Mouse (Mus musculus) kidney, embryonic 14.5 days (tissue): ENCODE measurements around the gene Ubr4. TPM values are rescaled to one million over a fixed set of nuclear protein-coding genes. Genes with fewer than 3 reads are reported as not detected.
"Not testable (repeated sequence)": the region's sequence is repeated elsewhere in the genome, so short reads cannot be mapped to it uniquely, and the experiment has no call there.

Experiments used
- ATAC-seq: fragments of 200-750 bp; cut with Nextera tagmentation; 2 replicates; pipeline ENCODE4 v1.8.0; 2017; ENCODE audit warnings: moderate number of reproducible peaks, mild to moderate bottlenecking, moderate TSS enrichment, moderate library complexity; ENCODE audit not compliant: low FRiP score, low TSS enrichment
- H3K27ac ChIP-seq: fragments of 300-500 bp; sonication (generic); 2 replicates; pipeline ENCODE4 v1.5.1; 2014; ENCODE audit warnings: low read depth, mild to moderate bottlenecking, low read length, moderate library complexity, mixed read lengths
- H3K27me3 ChIP-seq: fragments of 300-500 bp; sonication (generic); 2 replicates; pipeline ENCODE4 v1.6.1; 2014; ENCODE audit warnings: mild to moderate bottlenecking, low read length; ENCODE audit not compliant: control insufficient read depth, insufficient read depth
- H3K36me3 ChIP-seq: fragments of 300-500 bp; sonication (generic); 2 replicates; pipeline ENCODE4 v1.6.1; 2014; ENCODE audit warnings: low read length, mixed read lengths; ENCODE audit not compliant: control insufficient read depth, insufficient read depth
- H3K4me1 ChIP-seq: fragments of 300-500 bp; sonication (generic); 2 replicates; pipeline ENCODE4 v1.6.1; 2014; ENCODE audit warnings: low read length, mixed read lengths; ENCODE audit not compliant: control insufficient read depth, insufficient read depth
- H3K4me2 ChIP-seq: fragments of 300-500 bp; sonication (generic); replicated peaks from 2 replicates; pipeline ENCODE4 v1.6.1; 2014; ENCODE audit warnings: low read depth, mild to moderate bottlenecking, low read length
- H3K4me3 ChIP-seq: fragments of 300-500 bp; sonication (generic); 2 replicates; pipeline ENCODE4 v1.5.1; 2014; ENCODE audit warnings: mild to moderate bottlenecking, low read length
- H3K9ac ChIP-seq: fragments of 300-500 bp; sonication (generic); 2 replicates; pipeline ENCODE4 v1.6.1; 2014; ENCODE audit warnings: low read depth, mild to moderate bottlenecking, low read length, moderate library complexity
- H3K9me3 ChIP-seq: fragments of 300-500 bp; sonication (generic); 2 replicates; pipeline ENCODE4 v1.6.1; 2016; ENCODE audit warnings: low read length; ENCODE audit not compliant: control insufficient read depth
- WGBS: fragments of 180-500 bp; shearing (Covaris S2); extraction: QIAGEN DNeasy Blood & Tissue Kit; methylation state at CpG from one replicate; pipeline ENCODE4 v1.1.7; 2014; 5-methylcytosine and 5-hydroxymethylcytosine counted together
- polyA plus RNA-seq: library from polyadenylated mRNA; unstranded; fragments of >200 nt; fragmentation: Nextera tagmentation; extraction: Ambion mirVana; gene quantifications from 2 replicates; pipeline ENCODE4 v1.2.1, GENCODE M21; 2014

Gene Ubr4
- polyA plus RNA-seq, 1 experiment from 2014 or later, result 88.6 TPM

- Histone ChIP-seq H3K27me3 (no peaks in the 10 kb centered on the region), H3K4me1 (no peaks in the 10 kb centered on the region), H3K9me3 (no peaks in the 10 kb centered on the region), H3K36me3 (peaks cover 83% of the 10 kb centered on the region), H3K4me3 (no peak overlapping the region), H3K4me2 (no peak overlapping the region), H3K9ac (no peak overlapping the region), H3K27ac (no peak overlapping the region)
- no peak for ATAC-seq
- 89% methylated on average over 10 of the region's 10 CpGs for WGBS
Measured at GRCm38 (mm10) chr4:139373531-139373930, 21.1 kb downstream of the Ubr4 start.

GRCm38 (mm10) chr4:139379719-139380118 is 27.3 kb downstream of the Ubr4 start:
- Histone ChIP-seq H3K4me2 (peak overlapping the region; percentile 61), H3K36me3 (peaks cover 27% of the 10 kb centered on the region), H3K4me1 (peaks cover 14% of the 10 kb centered on the region), H3K9ac (peak overlapping the region; percentile 86), H3K27ac (peak overlapping the region; percentile 70; the same call in 1 of the 2 replicates), H3K27me3 (no peaks in the 10 kb centered on the region), H3K4me3 (peak overlapping the region; percentile 93), H3K9me3 (no peaks in the 10 kb centered on the region)
- 12% methylated on average over 8 of the region's 8 CpGs for WGBS
- no peak for ATAC-seq

DNA sequence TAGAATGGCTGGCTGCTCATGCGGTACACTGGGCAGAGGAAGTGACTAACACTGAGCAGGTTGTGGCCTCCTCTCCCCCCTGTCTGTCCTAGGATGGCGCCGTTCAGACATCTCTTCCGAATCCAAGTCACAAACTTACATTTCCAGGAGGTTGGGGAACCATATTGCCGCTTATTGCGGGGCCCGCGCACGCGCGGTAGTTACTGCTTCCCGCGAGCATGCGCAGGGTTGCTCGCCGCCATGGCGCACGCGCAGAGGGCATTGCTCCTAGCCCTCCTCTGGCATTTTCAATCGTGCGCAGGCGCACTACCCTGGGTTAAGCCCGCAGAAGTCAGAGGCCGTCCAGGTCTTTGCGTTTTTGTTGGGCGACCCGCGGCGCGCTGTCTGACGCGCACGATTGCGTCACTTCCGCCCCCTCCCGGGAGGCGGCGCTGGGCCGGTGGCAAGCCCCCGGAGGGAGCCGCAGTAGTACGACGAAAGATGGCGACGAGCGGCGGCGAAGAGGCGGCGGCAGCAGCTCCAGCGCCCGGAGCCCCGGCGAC is 27.9 kb downstream of the Ubr4 start:
- Histone ChIP-seq H3K36me3 (peaks cover 21% of the 10 kb centered on the region), H3K4me2 (peak overlapping the region; percentile 61), H3K9me3 (no peaks in the 10 kb centered on the region), H3K9ac (peak overlapping the region; percentile 86), H3K27ac (peak overlapping the region; percentile 70; the same call in 1 of the 2 replicates), H3K4me1 (peaks cover 14% of the 10 kb centered on the region), H3K27me3 (no peaks in the 10 kb centered on the region), H3K4me3 (peak overlapping the region; percentile 93)
- peak; percentile 99 for ATAC-seq
- under 1% methylated on average over 51 of the region's 54 CpGs for WGBS

GRCm38 (mm10) chr4:139380775-139381451 is 28.5 kb downstream of the Ubr4 start:
- H3K4me1 ChIP-seq, result peaks cover 14% of the 10 kb centered on the region
- H3K27me3 ChIP-seq, result no peaks in the 10 kb centered on the region
- no peak; the same call in 1 of the 2 replicates for ATAC-seq
- 3% methylated on average over 35 of the region's 44 CpGs for WGBS
- H3K4me3 ChIP-seq, result peak overlapping the region; percentile 93
- H3K9me3 ChIP-seq, result no peaks in the 10 kb centered on the region
- H3K27ac ChIP-seq, result peak overlapping the region; percentile 47; the same call in 1 of the 2 replicates
- H3K36me3 ChIP-seq, result peaks cover 15% of the 10 kb centered on the region
- peak overlapping the region; percentile 86 for H3K9ac ChIP-seq
- H3K4me2 ChIP-seq, result peak overlapping the region; percentile 48

DNA sequence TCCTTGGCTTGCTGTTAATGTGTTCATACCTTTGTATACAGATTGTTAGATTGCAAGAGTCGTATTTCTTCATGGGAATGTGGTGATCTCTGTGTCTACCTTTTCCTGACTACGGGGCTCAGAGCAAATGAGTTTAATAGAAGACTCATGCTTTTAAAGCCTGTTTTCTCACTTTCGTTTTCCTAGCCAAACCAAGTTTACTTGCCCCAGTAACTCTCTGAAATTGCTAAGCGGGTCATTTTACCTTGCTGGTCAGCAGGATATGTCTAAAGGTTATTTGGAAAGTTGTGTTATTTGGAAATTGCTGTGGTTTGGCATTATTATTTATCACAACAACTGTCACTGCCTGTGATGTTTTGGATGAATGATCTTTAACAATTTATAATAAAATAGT is 29.0 kb downstream of the Ubr4 start:
- no peak overlapping the region for H3K27ac ChIP-seq
- H3K4me2 ChIP-seq, result peak overlapping the region; percentile 48
- no peak for ATAC-seq
- peaks cover 14% of the 10 kb centered on the region for H3K4me1 ChIP-seq
- peak overlapping the region; percentile 93 for H3K4me3 ChIP-seq
- 51% methylated on average over 4 of the region's 4 CpGs for WGBS
- H3K9me3 ChIP-seq, result no peaks in the 10 kb centered on the region
- no peaks in the 10 kb centered on the region for H3K27me3 ChIP-seq
- H3K36me3 ChIP-seq, result peaks cover 11% of the 10 kb centered on the region; the same call in 1 of the 2 replicates
- peak overlapping the region; percentile 86; the same call in 1 of the 2 replicates for H3K9ac ChIP-seq

GRCm38 (mm10) chr4:139382231-139382630 is 29.8 kb downstream of the Ubr4 start:
- Histone ChIP-seq H3K9ac (no peak overlapping the region), H3K27me3 (no peaks in the 10 kb centered on the region), H3K27ac (no peak overlapping the region), H3K4me3 (no peak overlapping the region; the same call in 1 of the 2 replicates), H3K4me2 (no peak overlapping the region), H3K4me1 (peaks cover 14% of the 10 kb centered on the region), H3K9me3 (no peaks in the 10 kb centered on the region), H3K36me3 (peaks cover 4% of the 10 kb centered on the region; the same call in 1 of the 2 replicates)
- no peak for ATAC-seq
- 81% methylated on average over 7 of the region's 7 CpGs for WGBS

DNA sequence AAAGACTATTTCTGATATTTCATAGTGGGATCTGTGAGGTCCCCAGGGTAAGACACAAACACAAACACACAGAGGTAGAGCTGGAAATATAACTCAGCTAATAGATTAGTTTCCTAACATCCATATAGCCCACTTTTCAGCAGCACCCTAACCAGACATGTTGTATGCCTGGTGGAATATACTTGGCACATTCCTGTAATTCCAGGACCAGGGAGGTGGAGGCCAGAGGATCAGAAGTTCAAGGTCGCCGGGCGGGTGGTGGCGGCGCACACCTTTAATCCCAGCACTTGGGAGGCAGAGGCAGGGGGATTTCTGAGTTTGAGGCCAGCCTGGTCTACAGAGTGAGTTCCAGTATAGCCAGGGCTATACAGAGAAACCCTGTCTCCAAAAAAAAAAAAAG is 33.4 kb downstream of the Ubr4 start:
- H3K36me3 ChIP-seq, result peaks cover 15% of the 10 kb centered on the region
- not testable (repeated sequence) for H3K4me2 ChIP-seq, H3K9me3 ChIP-seq, H3K27me3 ChIP-seq, H3K4me3 ChIP-seq, H3K27ac ChIP-seq, ATAC-seq, H3K9ac ChIP-seq, H3K4me1 ChIP-seq
- WGBS, result 93% methylated on average over 5 of the region's 5 CpGs

GRCm38 (mm10) chr4:139386869-139387319 is 34.5 kb downstream of the Ubr4 start:
- no peak overlapping the region for H3K27ac ChIP-seq
- no peak for ATAC-seq
- H3K4me1 ChIP-seq, result peaks cover 5% of the 10 kb centered on the region; the same call in 1 of the 2 replicates
- H3K9me3 ChIP-seq, result no peaks in the 10 kb centered on the region
- no peak overlapping the region for H3K4me3 ChIP-seq
- no peak overlapping the region for H3K9ac ChIP-seq
- H3K36me3 ChIP-seq, result peaks cover 25% of the 10 kb centered on the region
- 57% methylated on average over 6 of the region's 6 CpGs for WGBS
- no peaks in the 10 kb centered on the region for H3K27me3 ChIP-seq
- no peak overlapping the region for H3K4me2 ChIP-seq

- H3K9ac ChIP-seq, result no peak overlapping the region
- no peak overlapping the region for H3K4me3 ChIP-seq
- H3K27ac ChIP-seq, result no peak overlapping the region
- peaks cover 48% of the 10 kb centered on the region for H3K36me3 ChIP-seq
- no peaks in the 10 kb centered on the region for H3K4me1 ChIP-seq
- no peak overlapping the region for H3K4me2 ChIP-seq
- H3K9me3 ChIP-seq, result no peaks in the 10 kb centered on the region
- no peaks in the 10 kb centered on the region for H3K27me3 ChIP-seq
- ATAC-seq, result no peak
- 84% methylated on average over 4 of the region's 4 CpGs for WGBS
Measured at GRCm38 (mm10) chr4:139389557-139389956, 37.1 kb downstream of the Ubr4 start.
